Mouse (Mus musculus): ENCODE measurements around the gene Tcea3.

- TF ChIP-seq CTCF (IDR thresholded peaks at IDR 0.05; ENCODE audit: borderline replicate concordance, control insufficient read depth, extremely low read depth, insufficient read depth, low read length, poor library complexity) (no peak), POLR2A (IDR thresholded peaks at IDR 0.05; ENCODE audit: control insufficient read depth, extremely low read depth, insufficient read depth, low read length, poor library complexity) (no peak)
These were observed 9.2 kb downstream of the Tcea3 start for GRCm38 (mm10) chr4:136256696-136257095.

Data from thymus, adult 2 months (tissue).